Mouse (Mus musculus): ENCODE measurements around the gene Sfi1. TPM values are rescaled to one million over a fixed set of nuclear protein-coding genes. Genes with fewer than 3 reads are reported as not detected.
A peak's percentile ranks its signal among the peaks of the same experiment; 100 is the strongest.
"Not testable (repeated sequence)": the region's sequence is repeated elsewhere in the genome, so short reads cannot be mapped to it uniquely, and the experiment has no call there.

Gene Sfi1
- polyA plus RNA-seq, 1 experiment from 2014 or later = 13.7 TPM

- H3K4me3 ChIP-seq; DNase-seq (ENCODE audit: extremely low spot score, low spot score); H3K27me3 ChIP-seq (ENCODE audit: poor library complexity, severe bottlenecking); H3K4me1 ChIP-seq; H3K27ac ChIP-seq: not testable (repeated sequence)
- WGBS = 98% methylated on average over 12 of the region's 12 CpGs
- Histone ChIP-seq H3K36me3 (replicated peaks) (peaks cover 19% of the 10 kb centered on the region), H3K9me3 (peaks cover 26% of the 10 kb centered on the region)
These were observed 42.6 kb downstream of the Sfi1 start for GRCm38 (mm10) chr11:3150677-3151003.

DNA sequence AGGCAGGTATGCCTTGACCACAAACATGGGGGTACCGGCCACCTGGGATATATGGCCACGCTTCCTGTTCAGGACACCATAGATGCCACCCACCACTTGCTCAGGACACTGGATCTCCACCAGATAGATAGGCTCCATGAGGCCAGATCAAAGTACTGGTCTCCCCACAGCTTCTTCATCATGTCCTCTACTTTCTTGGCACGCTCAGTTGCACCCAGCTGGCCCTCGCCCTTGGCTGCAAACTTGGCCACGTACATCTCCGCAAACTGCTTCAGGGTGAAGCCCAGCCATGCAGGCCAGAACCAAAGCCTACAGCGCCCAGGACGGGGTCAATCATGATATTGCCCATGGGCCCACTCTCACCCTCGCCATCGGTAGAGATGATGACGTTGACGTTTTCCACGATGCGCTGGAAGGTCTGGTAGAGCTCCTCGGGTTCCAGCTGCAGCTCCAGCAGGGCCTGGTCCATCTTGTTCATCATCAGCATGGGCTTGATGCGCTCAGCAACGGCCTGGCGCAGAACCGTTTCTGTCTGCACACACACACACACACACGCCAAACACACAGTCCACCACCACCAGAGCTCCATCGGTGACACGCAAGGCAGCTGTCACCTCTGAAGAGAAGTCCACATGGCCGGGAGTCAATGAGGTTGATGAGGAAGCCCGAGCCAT, 43.1 kb downstream of the Sfi1 start:
- H3K9me3 ChIP-seq = peaks cover 26% of the 10 kb centered on the region
- 94% methylated on average over 24 of the region's 24 CpGs for WGBS
- not testable (repeated sequence) for H3K27me3 ChIP-seq (ENCODE audit: poor library complexity, severe bottlenecking); H3K4me3 ChIP-seq; H3K27ac ChIP-seq; H3K4me1 ChIP-seq
- DNase-seq (ENCODE audit: extremely low spot score, low spot score) = peak; percentile 18
- peaks cover 19% of the 10 kb centered on the region for H3K36me3 ChIP-seq (replicated peaks)

GRCm38 (mm10) chr11:3149471-3149870, 43.8 kb downstream of the Sfi1 start:
- H3K27me3 ChIP-seq (ENCODE audit: poor library complexity, severe bottlenecking); H3K4me1 ChIP-seq; H3K27ac ChIP-seq; H3K4me3 ChIP-seq; DNase-seq (ENCODE audit: extremely low spot score, low spot score): not testable (repeated sequence)
- 97% methylated on average over 4 of the region's 4 CpGs for WGBS
- Histone ChIP-seq H3K9me3 (peaks cover 26% of the 10 kb centered on the region), H3K36me3 (replicated peaks) (peaks cover 19% of the 10 kb centered on the region)

- peaks cover 24% of the 10 kb centered on the region for H3K9me3 ChIP-seq
- not testable (repeated sequence) for H3K4me3 ChIP-seq; H3K27ac ChIP-seq; H3K27me3 ChIP-seq (ENCODE audit: poor library complexity, severe bottlenecking); H3K4me1 ChIP-seq; DNase-seq (ENCODE audit: extremely low spot score, low spot score)
- 80% methylated on average over 2 of the region's 2 CpGs for WGBS
- peaks cover 14% of the 10 kb centered on the region for H3K36me3 ChIP-seq (replicated peaks)
These were observed 46.5 kb downstream of the Sfi1 start for GRCm38 (mm10) chr11:3146806-3147205.

GRCm38 (mm10) chr11:3145359-3146165, 47.7 kb downstream of the Sfi1 start:
- DNase-seq (ENCODE audit: extremely low spot score, low spot score); H3K4me3 ChIP-seq; H3K27ac ChIP-seq; H3K27me3 ChIP-seq (ENCODE audit: poor library complexity, severe bottlenecking); H3K4me1 ChIP-seq: not testable (repeated sequence)
- Histone ChIP-seq H3K9me3 (peaks cover 24% of the 10 kb centered on the region), H3K36me3 (replicated peaks) (peaks cover 12% of the 10 kb centered on the region)
- 85% methylated on average over 9 of the region's 9 CpGs for WGBS

GRCm38 (mm10) chr11:3143984-3144383, 49.3 kb downstream of the Sfi1 start:
- H3K27ac ChIP-seq; H3K4me3 ChIP-seq; DNase-seq (ENCODE audit: extremely low spot score, low spot score); H3K4me1 ChIP-seq; H3K27me3 ChIP-seq (ENCODE audit: poor library complexity, severe bottlenecking); H3K36me3 ChIP-seq (replicated peaks): not testable (repeated sequence)
- peaks cover 19% of the 10 kb centered on the region for H3K9me3 ChIP-seq
- WGBS = 85% methylated on average over 3 of the region's 3 CpGs

DNA sequence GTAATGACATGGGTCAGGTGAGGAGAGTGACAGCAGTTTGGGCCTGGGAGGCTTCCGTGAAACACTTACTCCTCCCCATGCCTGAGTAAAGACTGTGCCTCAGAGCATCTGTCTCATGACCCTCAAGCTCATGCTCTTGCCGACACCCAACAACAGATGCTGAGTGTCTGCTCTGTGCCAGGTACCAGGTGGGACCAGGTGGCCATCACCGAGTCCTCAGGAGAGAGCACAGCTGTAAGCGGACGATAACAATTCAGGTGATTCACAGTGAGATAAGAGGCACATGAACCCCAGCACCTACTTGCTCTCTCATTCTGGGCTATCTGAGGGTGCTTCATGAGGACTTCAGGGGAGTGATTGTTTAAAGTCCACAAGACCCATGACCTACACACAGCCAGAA, 50.9 kb downstream of the Sfi1 start:
- not testable (repeated sequence) for H3K27me3 ChIP-seq (ENCODE audit: poor library complexity, severe bottlenecking); H3K27ac ChIP-seq; H3K36me3 ChIP-seq (replicated peaks); H3K4me3 ChIP-seq; DNase-seq (ENCODE audit: extremely low spot score, low spot score); H3K4me1 ChIP-seq
- 89% methylated on average over 4 of the region's 5 CpGs for WGBS
- peaks cover 27% of the 10 kb centered on the region for H3K9me3 ChIP-seq

GRCm38 (mm10) chr11:3140967-3141535, 52.2 kb downstream of the Sfi1 start:
- not testable (repeated sequence) for H3K27me3 ChIP-seq (ENCODE audit: poor library complexity, severe bottlenecking); H3K4me1 ChIP-seq; H3K36me3 ChIP-seq (replicated peaks); DNase-seq (ENCODE audit: extremely low spot score, low spot score); H3K27ac ChIP-seq; H3K4me3 ChIP-seq
- H3K9me3 ChIP-seq = peaks cover 29% of the 10 kb centered on the region

DNA sequence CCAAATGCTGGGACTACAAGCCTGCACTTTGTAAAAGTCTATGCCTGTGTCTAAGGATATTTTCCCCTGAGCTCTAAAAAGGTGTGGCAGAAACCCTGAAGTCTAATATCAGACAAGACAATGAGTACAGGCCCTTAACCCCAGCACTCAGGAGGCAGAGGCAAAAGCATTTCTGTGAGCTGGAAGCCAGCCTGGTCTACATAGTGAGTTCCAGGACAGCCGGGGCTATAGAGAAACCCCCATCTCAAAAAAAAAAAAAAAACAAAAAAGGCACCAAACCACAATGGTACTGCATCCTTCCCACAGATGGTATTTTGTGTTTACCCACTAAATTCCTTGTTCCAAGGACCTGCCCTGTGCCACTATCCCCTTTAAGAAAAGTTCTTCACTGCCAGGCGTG, 54.9 kb downstream of the Sfi1 start:
- 91% methylated on average over 2 of the region's 2 CpGs for WGBS
- not testable (repeated sequence) for DNase-seq (ENCODE audit: extremely low spot score, low spot score)

DNA sequence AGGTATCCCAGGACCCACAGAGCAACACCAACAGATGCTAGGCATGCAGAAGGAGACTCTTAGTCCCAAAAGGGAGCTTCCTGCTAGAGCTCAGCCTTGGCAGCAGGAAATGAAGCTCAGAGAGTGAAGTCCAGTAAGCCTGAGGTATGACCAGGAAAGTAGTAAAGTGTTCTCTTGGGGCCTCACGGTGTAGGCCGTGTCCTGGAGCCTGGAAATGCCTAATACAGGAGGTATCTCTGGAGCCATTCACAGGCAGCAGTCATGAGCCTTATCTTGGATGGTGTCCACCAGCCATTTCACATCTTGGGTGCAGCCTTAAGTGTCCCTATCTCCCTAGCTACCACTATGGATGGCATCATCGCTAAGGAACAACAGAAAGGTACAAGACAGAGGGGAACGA, 56.0 kb downstream of the Sfi1 start:
- DNase-seq (ENCODE audit: extremely low spot score, low spot score) = peak; percentile 39
- 91% methylated on average over 4 of the region's 4 CpGs for WGBS
- not testable (repeated sequence) for H3K4me3 ChIP-seq

More for the DNA sequence above, 54.9 kb downstream of the Sfi1 start:
- H3K9me3 ChIP-seq = peaks cover 25% of the 10 kb centered on the region
- H3K27ac ChIP-seq; H3K4me1 ChIP-seq; H3K27me3 ChIP-seq (ENCODE audit: poor library complexity, severe bottlenecking); H3K36me3 ChIP-seq (replicated peaks); H3K4me3 ChIP-seq: not testable (repeated sequence)

DNA sequence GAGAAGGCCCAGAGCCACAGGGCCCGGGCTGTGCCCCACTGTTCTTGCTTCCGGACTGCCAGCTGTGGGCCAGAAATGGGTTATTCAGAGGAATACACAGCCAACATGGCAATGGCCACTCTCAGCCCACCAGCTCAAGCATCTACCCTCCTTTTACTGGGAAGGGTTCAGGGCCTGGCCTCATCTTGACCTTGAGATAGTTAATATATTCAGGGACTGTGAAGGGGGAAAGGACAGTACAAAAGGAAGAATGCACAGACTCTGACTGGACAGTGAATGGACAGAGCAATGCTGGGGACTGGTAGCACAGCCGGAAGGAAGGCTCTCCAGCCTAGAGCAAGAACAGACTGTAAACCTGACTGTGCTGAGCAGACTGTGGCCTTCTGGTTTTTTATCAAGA, 57.3 kb downstream of the Sfi1 start:
- H3K4me3 ChIP-seq; H3K4me1 ChIP-seq; H3K27me3 ChIP-seq (ENCODE audit: poor library complexity, severe bottlenecking); DNase-seq (ENCODE audit: extremely low spot score, low spot score); H3K27ac ChIP-seq: not testable (repeated sequence)
- 88% methylated on average over 3 of the region's 3 CpGs for WGBS
- peaks cover 24% of the 10 kb centered on the region for H3K9me3 ChIP-seq
- peaks cover 13% of the 10 kb centered on the region for H3K36me3 ChIP-seq (replicated peaks)

More for the DNA sequence above, 56.0 kb downstream of the Sfi1 start:
- H3K4me1 ChIP-seq; H3K27me3 ChIP-seq (ENCODE audit: poor library complexity, severe bottlenecking); H3K27ac ChIP-seq; H3K36me3 ChIP-seq (replicated peaks): not testable (repeated sequence)
- peaks cover 27% of the 10 kb centered on the region for H3K9me3 ChIP-seq

DNA sequence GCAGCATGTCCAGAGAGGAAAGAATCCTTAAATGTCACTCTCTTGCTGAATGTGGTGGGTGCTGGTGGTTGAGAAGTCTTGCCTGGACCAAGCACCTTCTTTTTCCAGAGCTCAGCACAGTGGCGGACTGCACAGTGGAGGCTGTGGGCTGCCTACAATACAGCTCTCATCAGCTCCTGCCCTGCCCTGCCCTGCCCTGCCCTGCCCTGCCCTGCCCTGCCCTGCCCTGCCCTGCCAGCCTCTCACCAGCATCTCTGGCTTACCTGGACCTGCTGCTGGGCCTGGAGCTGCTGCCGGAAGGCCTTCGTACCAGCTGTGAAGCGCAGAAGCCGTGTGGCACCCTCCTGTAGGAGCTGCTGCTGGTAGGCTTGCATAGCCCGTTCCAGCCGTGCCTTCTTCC, 57.9 kb downstream of the Sfi1 start:
- not testable (repeated sequence) for H3K27me3 ChIP-seq (ENCODE audit: poor library complexity, severe bottlenecking); H3K4me3 ChIP-seq; H3K4me1 ChIP-seq; DNase-seq (ENCODE audit: extremely low spot score, low spot score); H3K27ac ChIP-seq
- Histone ChIP-seq H3K9me3 (peaks cover 24% of the 10 kb centered on the region), H3K36me3 (replicated peaks) (peaks cover 16% of the 10 kb centered on the region)
- WGBS = 100% methylated on average over 1 of the region's 7 CpGs

- not testable (repeated sequence) for H3K27ac ChIP-seq
- WGBS = 100% methylated on average over 1 of the region's 4 CpGs
These were observed 59.9 kb downstream of the Sfi1 start for GRCm38 (mm10) chr11:3133360-3133759.

More at GRCm38 (mm10) chr11:3133360-3133759, 59.9 kb downstream of the Sfi1 start:
- H3K4me3 ChIP-seq; DNase-seq (ENCODE audit: extremely low spot score, low spot score); H3K4me1 ChIP-seq; H3K27me3 ChIP-seq (ENCODE audit: poor library complexity, severe bottlenecking): not testable (repeated sequence)
- H3K9me3 ChIP-seq = peaks cover 27% of the 10 kb centered on the region
- peaks cover 23% of the 10 kb centered on the region for H3K36me3 ChIP-seq (replicated peaks)
